Mouse (Mus musculus): Measurements from ENCODE around the gene Tns1. TPM values are rescaled to one million over a fixed set of nuclear protein-coding genes. Genes with fewer than 3 reads are reported as not detected.

Gene Tns1
- polyA plus RNA-seq, 1 experiment: 118 TPM

DNA sequence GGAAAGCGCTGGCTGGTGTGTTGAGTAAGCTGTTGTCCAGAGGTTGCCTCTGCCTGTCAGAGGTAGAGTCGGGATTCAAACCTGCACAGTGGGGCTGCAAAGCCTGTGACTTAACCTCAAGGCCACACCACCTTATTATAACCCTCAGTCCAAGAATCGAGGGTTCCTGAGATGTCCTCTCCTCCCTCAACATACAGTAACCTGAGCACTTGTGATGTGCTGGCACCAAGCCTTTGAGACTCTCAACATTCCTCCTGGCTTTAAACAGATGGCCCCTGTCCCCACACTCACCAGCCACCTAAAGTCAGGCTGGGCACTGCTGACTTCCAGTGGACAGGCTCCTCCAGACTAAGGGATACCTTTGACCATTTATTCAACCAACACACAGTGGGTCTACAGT lies 94.6 kb downstream of the Tns1 start:
- no peak for TF ChIP-seq FOSL1 (IDR thresholded peaks at IDR 0.05; ENCODE audit: insufficient read depth, low read length, poor library complexity, severe bottlenecking)
- TF ChIP-seq CTCF (IDR thresholded peaks at IDR 0.05; ENCODE audit: control insufficient read depth, insufficient read depth, insufficient read length): no peak
- no peak for TF ChIP-seq MAX (IDR thresholded peaks at IDR 0.05)
- no peak for TF ChIP-seq CEBPB (IDR thresholded peaks at IDR 0.05; ENCODE audit: low read depth)
- TF ChIP-seq MYOD1 (IDR thresholded peaks at IDR 0.05; ENCODE audit: control insufficient read depth, insufficient read length, low read depth): no peak
- no peak for TF ChIP-seq MYOG (IDR thresholded peaks at IDR 0.05; ENCODE audit: control insufficient read depth, extremely low read depth, insufficient read length)
- TF ChIP-seq USF1 (IDR thresholded peaks at IDR 0.05; ENCODE audit: low read depth): no peak
- Histone ChIP-seq H3K79me2 (ENCODE audit: control insufficient read depth, insufficient read depth) (peaks cover 72% of the 10 kb centered on the region), H3K4me3 (ENCODE audit: insufficient read depth, poor library complexity, severe bottlenecking) (no peak overlapping the region), H3ac (ENCODE audit: control insufficient read depth, insufficient read length, low read depth) (peak overlapping the region; percentile 16), H3K27me3 (ENCODE audit: control insufficient read depth, insufficient read depth, insufficient read length) (no peaks in the 10 kb centered on the region), H3K79me3 (ENCODE audit: low read depth) (peaks cover 13% of the 10 kb centered on the region), H3K36me3 (ENCODE audit: control insufficient read depth, insufficient read depth) (no peaks in the 10 kb centered on the region)

DNA sequence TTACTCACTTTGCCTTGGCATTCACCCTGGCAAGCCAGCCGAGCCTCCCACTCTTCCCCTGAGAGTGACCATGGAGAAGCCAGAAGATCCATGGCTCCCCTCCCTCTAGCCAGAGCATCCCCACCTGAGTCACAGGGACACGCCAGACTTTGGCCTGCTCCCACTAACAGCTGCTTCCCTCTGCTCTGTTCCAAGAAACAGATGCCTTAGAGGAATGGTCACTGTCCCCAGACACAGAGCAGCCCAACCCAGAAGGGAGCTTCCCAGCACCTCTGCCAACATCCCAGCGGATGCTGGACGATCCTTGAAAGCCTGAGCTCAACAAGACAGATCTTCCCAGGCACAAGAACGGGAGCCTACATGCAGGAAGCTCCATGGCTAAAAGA lies 95.4 kb downstream of the Tns1 start:
- Histone ChIP-seq H3K27me3 (ENCODE audit: control insufficient read depth, insufficient read depth, insufficient read length) (no peaks in the 10 kb centered on the region), H3K36me3 (ENCODE audit: control insufficient read depth, insufficient read depth) (no peaks in the 10 kb centered on the region), H3K79me2 (ENCODE audit: control insufficient read depth, insufficient read depth) (peaks cover 73% of the 10 kb centered on the region), H3K4me3 (ENCODE audit: insufficient read depth, poor library complexity, severe bottlenecking) (no peak overlapping the region), H3ac (ENCODE audit: control insufficient read depth, insufficient read length, low read depth) (peak overlapping the region; percentile 16), H3K79me3 (ENCODE audit: low read depth) (peaks cover 12% of the 10 kb centered on the region)
- TF ChIP-seq MYOD1 (IDR thresholded peaks at IDR 0.05; ENCODE audit: control insufficient read depth, insufficient read length, low read depth) (peak; percentile 93), FOSL1 (IDR thresholded peaks at IDR 0.05; ENCODE audit: insufficient read depth, low read length, poor library complexity, severe bottlenecking) (peak; percentile 45), MYOG (IDR thresholded peaks at IDR 0.05; ENCODE audit: control insufficient read depth, extremely low read depth, insufficient read length) (no peak)

DNA sequence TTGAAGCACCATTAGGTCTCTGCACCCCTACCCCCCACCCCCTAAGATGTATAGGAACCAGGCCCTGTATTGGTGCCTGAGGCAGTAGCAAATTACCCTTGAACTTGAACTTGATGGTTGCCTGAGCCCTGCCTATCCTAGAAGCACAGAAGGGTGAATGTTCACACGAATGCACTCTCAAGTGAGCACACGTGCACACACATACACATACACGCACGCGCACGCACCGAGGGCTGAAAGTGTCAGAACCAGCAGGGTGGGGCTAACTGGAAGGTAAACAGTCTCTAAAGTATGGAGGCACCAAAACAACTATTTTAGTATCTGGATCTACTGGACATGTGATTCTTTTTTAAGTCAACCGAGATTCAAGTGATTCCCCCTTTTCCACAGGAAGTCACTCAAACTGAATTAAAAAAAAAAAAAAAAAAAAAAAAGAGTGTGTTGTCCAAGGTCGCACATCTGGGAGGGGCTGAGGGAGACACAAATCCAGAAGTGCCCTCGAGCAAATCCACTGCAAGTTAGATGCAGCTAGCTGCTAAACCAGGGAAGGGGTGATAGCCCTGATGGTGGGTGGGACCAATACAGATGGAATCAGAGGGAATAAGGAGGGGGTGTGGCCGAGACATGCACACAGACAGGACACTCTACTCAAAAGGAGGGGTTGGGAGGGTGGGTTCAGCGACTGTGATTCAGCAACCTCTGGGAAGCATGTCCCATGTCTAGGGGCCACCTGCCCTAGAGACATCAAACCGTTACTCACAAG lies 96.0 kb downstream of the Tns1 start:
- H3K79me3 ChIP-seq (ENCODE audit: low read depth): peaks cover 16% of the 10 kb centered on the region
- no peak overlapping the region for H3K4me3 ChIP-seq (ENCODE audit: insufficient read depth, poor library complexity, severe bottlenecking)
- H3K36me3 ChIP-seq (ENCODE audit: control insufficient read depth, insufficient read depth): no peaks in the 10 kb centered on the region
- H3K27me3 ChIP-seq (ENCODE audit: control insufficient read depth, insufficient read depth, insufficient read length): no peaks in the 10 kb centered on the region
- no peak overlapping the region for H3ac ChIP-seq (ENCODE audit: control insufficient read depth, insufficient read length, low read depth)
- peaks cover 73% of the 10 kb centered on the region for H3K79me2 ChIP-seq (ENCODE audit: control insufficient read depth, insufficient read depth)
- TF ChIP-seq MAX (IDR thresholded peaks at IDR 0.05) (no peak), FOSL1 (IDR thresholded peaks at IDR 0.05; ENCODE audit: insufficient read depth, low read length, poor library complexity, severe bottlenecking) (no peak), MYOG (IDR thresholded peaks at IDR 0.05; ENCODE audit: control insufficient read depth, extremely low read depth, insufficient read length) (no peak), MYOD1 (IDR thresholded peaks at IDR 0.05; ENCODE audit: control insufficient read depth, insufficient read length, low read depth) (no peak), CEBPB (IDR thresholded peaks at IDR 0.05; ENCODE audit: low read depth) (no peak), CTCF (IDR thresholded peaks at IDR 0.05; ENCODE audit: control insufficient read depth, insufficient read depth, insufficient read length) (no peak), USF1 (IDR thresholded peaks at IDR 0.05; ENCODE audit: low read depth) (no peak)

DNA sequence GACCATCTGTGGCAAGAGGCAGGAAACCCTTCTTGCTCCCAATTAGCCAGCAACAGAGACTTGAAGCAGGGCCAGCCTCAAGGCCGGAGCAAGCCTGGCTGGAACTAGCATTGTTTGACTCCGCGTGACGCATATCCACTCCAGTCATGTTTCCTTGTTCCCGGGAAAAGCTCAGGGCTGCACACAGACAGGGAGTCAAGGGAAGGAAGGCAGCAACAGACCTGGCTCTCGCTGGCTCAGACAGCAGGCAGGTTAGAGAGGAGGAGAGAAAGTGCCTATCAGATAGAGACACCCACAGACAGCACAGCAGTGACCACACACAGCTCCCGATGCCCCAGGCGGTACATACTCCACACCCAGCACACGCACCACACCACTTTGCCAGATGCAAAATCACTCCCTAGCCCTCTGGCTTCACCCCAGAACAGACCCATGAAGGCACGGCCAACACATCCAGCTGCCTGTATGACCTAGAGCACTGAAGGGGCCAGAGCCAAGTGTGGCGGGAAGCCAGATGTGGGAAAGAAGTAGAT lies 96.6 kb downstream of the Tns1 start:
- Histone ChIP-seq H3K36me3 (ENCODE audit: control insufficient read depth, insufficient read depth) (no peaks in the 10 kb centered on the region), H3K79me3 (ENCODE audit: low read depth) (peaks cover 19% of the 10 kb centered on the region), H3ac (ENCODE audit: control insufficient read depth, insufficient read length, low read depth) (peak overlapping the region; percentile 43), H3K79me2 (ENCODE audit: control insufficient read depth, insufficient read depth) (peaks cover 73% of the 10 kb centered on the region), H3K27me3 (ENCODE audit: control insufficient read depth, insufficient read depth, insufficient read length) (no peaks in the 10 kb centered on the region), H3K4me3 (ENCODE audit: insufficient read depth, poor library complexity, severe bottlenecking) (no peak overlapping the region)
- peak; percentile 18 for TF ChIP-seq MYOD1 (IDR thresholded peaks at IDR 0.05; ENCODE audit: control insufficient read depth, insufficient read length, low read depth)
- TF ChIP-seq USF1 (IDR thresholded peaks at IDR 0.05; ENCODE audit: low read depth): no peak

DNA sequence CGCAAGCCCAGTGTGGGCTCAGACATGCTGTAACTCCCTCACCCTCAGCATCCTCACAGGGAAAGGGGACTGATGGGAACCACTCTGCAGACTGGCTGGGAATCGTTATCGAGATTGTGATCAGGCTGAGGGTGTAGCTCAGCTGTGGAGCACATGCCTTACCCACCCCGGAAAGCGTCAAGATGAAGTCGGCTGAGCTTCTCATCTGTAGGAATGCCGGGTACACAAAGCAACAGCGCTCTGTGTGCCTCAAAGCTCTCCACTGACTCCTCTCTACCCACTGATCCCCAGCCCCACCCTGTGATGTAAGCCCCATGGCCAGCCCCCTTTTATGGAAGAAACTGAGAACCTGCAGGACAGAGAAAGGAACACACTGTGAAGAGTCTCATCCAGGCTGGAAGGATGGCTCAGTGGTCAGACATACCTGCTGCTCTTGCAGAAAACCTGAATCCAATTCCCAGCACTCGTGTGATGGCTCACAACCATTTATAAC lies 97.5 kb downstream of the Tns1 start:
- Histone ChIP-seq H3K79me3 (ENCODE audit: low read depth) (peaks cover 24% of the 10 kb centered on the region), H3ac (ENCODE audit: control insufficient read depth, insufficient read length, low read depth) (no peak overlapping the region), H3K4me3 (ENCODE audit: insufficient read depth, poor library complexity, severe bottlenecking) (no peak overlapping the region), H3K27me3 (ENCODE audit: control insufficient read depth, insufficient read depth, insufficient read length) (no peaks in the 10 kb centered on the region), H3K79me2 (ENCODE audit: control insufficient read depth, insufficient read depth) (peaks cover 73% of the 10 kb centered on the region), H3K36me3 (ENCODE audit: control insufficient read depth, insufficient read depth) (no peaks in the 10 kb centered on the region)
- TF ChIP-seq MYOD1 (IDR thresholded peaks at IDR 0.05; ENCODE audit: control insufficient read depth, insufficient read length, low read depth): no peak
- TF ChIP-seq MYOG (IDR thresholded peaks at IDR 0.05; ENCODE audit: control insufficient read depth, extremely low read depth, insufficient read length): no peak
- TF ChIP-seq FOSL1 (IDR thresholded peaks at IDR 0.05; ENCODE audit: insufficient read depth, low read length, poor library complexity, severe bottlenecking): no peak
- no peak for TF ChIP-seq CTCF (IDR thresholded peaks at IDR 0.05; ENCODE audit: control insufficient read depth, insufficient read depth, insufficient read length)
- TF ChIP-seq CEBPB (IDR thresholded peaks at IDR 0.05; ENCODE audit: low read depth): no peak
- TF ChIP-seq USF1 (IDR thresholded peaks at IDR 0.05; ENCODE audit: low read depth): no peak
- TF ChIP-seq MAX (IDR thresholded peaks at IDR 0.05): no peak

All from C2C12 (cell line).